Mouse (Mus musculus): ENCODE results near the gene Ankar.

- no peak for TF ChIP-seq POLR2A (IDR thresholded peaks at IDR 0.05; ENCODE audit: control insufficient read depth, low read depth, low read length)
- TF ChIP-seq CTCF (IDR thresholded peaks at IDR 0.05; ENCODE audit: control insufficient read depth, insufficient read depth, insufficient replicate concordance, low read depth, low read length): no peak
These were observed 17.2 kb upstream of the Ankar start for GRCm38 (mm10) chr1:72717540-72717939.

Measured in testis, adult 2 months (tissue).